20 mouse cellular contexts compared by ENCODE assay signal in the genomic region with DNA sequence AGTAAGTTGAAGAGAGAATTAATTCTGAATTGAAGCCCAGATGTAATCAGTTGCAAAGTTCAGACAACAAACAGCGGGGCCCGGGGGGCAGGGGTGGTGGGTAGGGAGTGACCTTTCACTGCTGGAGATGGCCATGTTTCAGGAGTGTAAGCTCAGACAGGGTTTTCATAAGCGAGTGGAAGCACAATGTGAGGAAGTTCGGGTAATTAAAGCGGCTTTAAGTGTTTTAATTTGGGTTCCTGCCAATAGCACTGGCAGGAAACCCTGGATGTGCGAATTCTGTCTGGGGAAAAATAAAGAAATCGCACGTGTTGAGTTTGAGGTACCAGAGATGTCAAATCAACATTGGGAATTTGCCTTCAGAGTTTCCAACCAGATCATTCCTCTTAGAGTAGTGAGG.
DNase-seq lines count a peak whose midpoint lies in the region; ATAC-seq and TF ChIP-seq lines count a peak whose summit lies in the region.
"Had no signal": no experiment of that assay in that cellular context is flagged by ENCODE, and none has a peak within 500 bp of the region (broad histone marks: within the 10 kb centered on the region; RNA-seq: fewer than 3 reads in every experiment).

No protein-coding gene starts in this region.

- H3K4me3 ChIP-seq in heart, embryonic 11.5 days (ENCODE audit: low read depth, low read length), result no peak overlapping the region
- H3K4me3 ChIP-seq in limb, embryonic 15.5 days, result no peak overlapping the region
- no peak overlapping the region for H3K4me3 ChIP-seq in limb, embryonic 10.5 days
- H3K4me3 ChIP-seq in forebrain, embryonic 16.5 days (replicated peaks; ENCODE audit: low read length), result no peak overlapping the region
- H3K4me3 ChIP-seq: embryonic facial prominence, embryonic 12.5 days; heart, embryonic 15.5 days; midbrain, embryonic 15.5 days; myocyte; stomach, embryonic 15.5 days had no signal

- H3K9ac ChIP-seq in heart, embryonic 11.5 days (ENCODE audit: low read depth, low read length), result no peak overlapping the region
- no peak overlapping the region for H3K9ac ChIP-seq in limb, embryonic 15.5 days
- no peak overlapping the region for H3K9ac ChIP-seq in forebrain, embryonic 16.5 days (replicated peaks; ENCODE audit: low read depth, low read length)
- H3K9ac ChIP-seq: embryonic facial prominence, embryonic 12.5 days; heart, embryonic 15.5 days; hindbrain, embryonic 14.5 days; liver, postnatal 0 days; midbrain, embryonic 15.5 days; stomach, embryonic 15.5 days had no signal

- H3K36me3 ChIP-seq in heart, embryonic 11.5 days (ENCODE audit: control insufficient read depth, insufficient read depth, low read length), result no peaks in the 10 kb centered on the region
- no peaks in the 10 kb centered on the region for H3K36me3 ChIP-seq in limb, embryonic 15.5 days
- no peaks in the 10 kb centered on the region for H3K36me3 ChIP-seq in limb, embryonic 10.5 days
- no peaks in the 10 kb centered on the region for H3K36me3 ChIP-seq in forebrain, embryonic 16.5 days (ENCODE audit: control insufficient read depth, insufficient read depth)
- H3K36me3 ChIP-seq: embryonic facial prominence, embryonic 12.5 days; heart, embryonic 15.5 days; midbrain, embryonic 15.5 days; stomach, embryonic 15.5 days had no signal

- WGBS in heart, embryonic 11.5 days (ENCODE audit: insufficient replicate concordance), result 77% methylated on average over 8 of the region's 8 CpGs
- WGBS in limb, embryonic 15.5 days, result 79% methylated on average over 8 of the region's 8 CpGs
- 89% methylated on average over 8 of the region's 8 CpGs for WGBS in limb, embryonic 10.5 days
- WGBS in forebrain, embryonic 16.5 days, result 53% methylated on average over 8 of the region's 8 CpGs

- no peaks in the 10 kb centered on the region for H3K27me3 ChIP-seq in heart, embryonic 11.5 days (ENCODE audit: control insufficient read depth, insufficient read depth, low read length)
- no peaks in the 10 kb centered on the region for H3K27me3 ChIP-seq in limb, embryonic 15.5 days
- H3K27me3 ChIP-seq in limb, embryonic 10.5 days (ENCODE audit: low read depth, poor library complexity, severe bottlenecking), result no peaks in the 10 kb centered on the region
- H3K27me3 ChIP-seq in forebrain, embryonic 16.5 days (replicated peaks; ENCODE audit: control insufficient read depth, insufficient read depth, low read length), result no peaks in the 10 kb centered on the region
- H3K27me3 ChIP-seq: embryonic facial prominence, embryonic 12.5 days; heart, embryonic 15.5 days; midbrain, embryonic 15.5 days; stomach, embryonic 15.5 days had no signal

- no peak for TF ChIP-seq POLR2A in brain, embryonic 14.5 days (IDR thresholded peaks at IDR 0.05; ENCODE audit: borderline replicate concordance, extremely low read depth, insufficient read depth, insufficient read length, poor library complexity, severe bottlenecking)

- 0 out of 2 replicates have a peak, but pooled peaks cover 2% of the 10 kb centered on the region for H3K9me3 ChIP-seq in heart, embryonic 11.5 days (replicated peaks; ENCODE audit: control insufficient read depth, low read length)
- H3K9me3 ChIP-seq in limb, embryonic 15.5 days, result no peaks in the 10 kb centered on the region
- no peaks in the 10 kb centered on the region for H3K9me3 ChIP-seq in limb, embryonic 10.5 days (replicated peaks)
- H3K9me3 ChIP-seq in forebrain, embryonic 16.5 days (ENCODE audit: control insufficient read depth, low read length), result no peaks in the 10 kb centered on the region
- H3K9me3 ChIP-seq: embryonic facial prominence, embryonic 12.5 days; heart, embryonic 15.5 days; midbrain, embryonic 15.5 days; stomach, embryonic 15.5 days had no signal

- no peaks in the 10 kb centered on the region for H3K4me1 ChIP-seq in heart, embryonic 11.5 days (ENCODE audit: control insufficient read depth, insufficient read depth, low read length)
- no peaks in the 10 kb centered on the region for H3K4me1 ChIP-seq in limb, embryonic 15.5 days
- H3K4me1 ChIP-seq in limb, embryonic 10.5 days, result peaks cover 2% of the 10 kb centered on the region; the same call in 1 of the 2 replicates
- H3K4me1 ChIP-seq in forebrain, embryonic 16.5 days (replicated peaks; ENCODE audit: control insufficient read depth, insufficient read depth, low read length), result no peaks in the 10 kb centered on the region
- H3K4me1 ChIP-seq: embryonic facial prominence, embryonic 12.5 days; heart, embryonic 15.5 days; midbrain, embryonic 15.5 days; stomach, embryonic 15.5 days had no signal

- no peak for ATAC-seq in heart, embryonic 11.5 days (replicated peaks; ENCODE audit: insufficient number of reproducible peaks, low FRiP score, low TSS enrichment)
- ATAC-seq in limb, embryonic 15.5 days (ENCODE audit: insufficient number of reproducible peaks, low FRiP score, low TSS enrichment, low read depth), result no peak
- peak; percentile 57 for ATAC-seq in forebrain, embryonic 16.5 days
- ATAC-seq: liver, postnatal 0 days; midbrain, embryonic 15.5 days had no signal

- H3K4me2 ChIP-seq in heart, embryonic 11.5 days, result no peak overlapping the region
- no peak overlapping the region for H3K4me2 ChIP-seq in limb, embryonic 15.5 days
- no peak overlapping the region for H3K4me2 ChIP-seq in forebrain, embryonic 16.5 days (ENCODE audit: low read length)
- H3K4me2 ChIP-seq: embryonic facial prominence, embryonic 12.5 days; heart, embryonic 15.5 days; hindbrain, embryonic 14.5 days; midbrain, embryonic 15.5 days; stomach, embryonic 15.5 days had no signal

- peak; percentile 60 for DNase-seq in heart, adult 8-10 months (ENCODE audit: low spot score)
- no peak for DNase-seq in limb, embryonic 10.5 days (ENCODE audit: low spot score)
- DNase-seq in brain, embryonic 14.5 days (ENCODE audit: low read depth), result peak; percentile 37
- DNase-seq in ovary, adult 18-20 months (ENCODE audit: low spot score), result no peak
- DNase-seq: adrenal gland, adult 2 months; cerebellum, adult 9-11 months; kidney, adult 8-10 months; liver, postnatal 0 days; right cerebral cortex, postnatal 14 days; thymus, adult 18-20 months; thymus, postnatal 4 days had no signal

- H3K27ac ChIP-seq in heart, embryonic 11.5 days (ENCODE audit: low read depth, low read length), result no peak overlapping the region
- H3K27ac ChIP-seq in limb, embryonic 15.5 days, result 0 out of 2 replicates have a peak overlapping the region, but pooled peaks have one; percentile 17
- no peak overlapping the region for H3K27ac ChIP-seq in limb, embryonic 10.5 days
- H3K27ac ChIP-seq in forebrain, embryonic 16.5 days (ENCODE audit: low read length), result no peak overlapping the region
- H3K27ac ChIP-seq: embryonic facial prominence, embryonic 12.5 days; heart, embryonic 15.5 days; hindbrain, embryonic 14.5 days; midbrain, embryonic 15.5 days; stomach, embryonic 15.5 days had no signal

- no peak for TF ChIP-seq CTCF in brain, embryonic 14.5 days (IDR thresholded peaks at IDR 0.05; ENCODE audit: borderline replicate concordance, extremely low read depth, insufficient read depth, insufficient read length)

Comparison
In these comparisons a context has a peak if more than half of its experiments do, and no peak if none do; other contexts are left out.
1. DNase-seq: peak in heart, adult 8-10 months (single experiment) and brain, embryonic 14.5 days (single experiment); none in limb, embryonic 10.5 days (single experiment) and ovary, adult 18-20 months (single experiment).